Mouse (Mus musculus) megakaryocyte, embryonic 14.5 days (primary cell): ENCODE measurements around the gene Apc2.

ENCODE experiments used
- FLI1 ChIP-seq: IDR thresholded peaks from 2 replicates; pipeline ENCODE4 v1.6.1; 2012; ENCODE audit warnings: low read length, inconsistent platforms, mixed read lengths
- GATA1 ChIP-seq: IDR thresholded peaks from 3 replicates; pipeline ENCODE4 v1.6.1; 2012; ENCODE audit warnings: mixed read lengths, low read length, inconsistent platforms, borderline replicate concordance

DNA sequence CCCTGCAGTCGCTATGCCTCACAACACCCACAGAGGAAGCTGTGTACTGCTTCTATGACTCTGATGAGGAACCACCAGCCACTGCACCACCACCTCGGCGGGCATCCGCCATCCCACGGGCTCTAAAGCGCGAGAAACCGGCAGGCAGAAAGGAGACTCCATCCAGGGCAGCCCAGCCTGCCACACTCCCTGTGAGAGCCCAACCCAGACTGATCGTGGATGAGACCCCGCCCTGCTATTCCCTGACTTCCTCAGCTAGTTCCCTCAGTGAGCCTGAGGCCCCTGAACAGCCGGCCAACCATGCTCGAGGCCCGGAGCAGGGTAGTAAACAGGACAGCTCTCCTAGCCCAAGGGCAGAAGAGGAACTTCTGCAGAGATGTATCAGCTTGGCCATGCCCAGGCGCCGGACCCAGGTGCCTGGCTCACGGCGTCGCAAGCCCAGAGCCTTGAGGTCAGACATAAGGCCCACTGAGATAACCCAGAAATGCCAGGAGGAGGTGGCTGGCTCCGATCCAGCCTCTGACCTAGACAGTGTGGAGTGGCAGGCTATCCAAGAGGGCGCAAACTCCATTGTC is 17.9 kb downstream of the Apc2 start:
- TF ChIP-seq GATA1 (no peak), FLI1 (no peak)
